Mouse (Mus musculus): ENCODE measurements around the gene Dnajc7. TPM values are rescaled to one million over a fixed set of nuclear protein-coding genes. Genes with fewer than 3 reads are reported as not detected.
A peak's percentile ranks its signal among the peaks of the same experiment; 100 is the strongest.
"Not testable (repeated sequence)": the region's sequence is repeated elsewhere in the genome, so short reads cannot be mapped to it uniquely, and the experiment has no call there.

Dnajc7 gene
- 286 and 289 TPM in 2 replicates for polyA plus RNA-seq (2016; fragmentation: Nextera tagmentation; extraction: Ambion mirVana)

GRCm38 (mm10) chr11:100619982-100620381, at the start of gene Dnajc7:
Gene Dnajc7, minus strand, starts transcription at chr11:100620168.
- H3K27me3 ChIP-seq (ENCODE audit: poor library complexity, severe bottlenecking): no peaks in the 10 kb centered on the region
- no peak for DNase-seq (ENCODE audit: extremely low spot score, low spot score)
- H3K9me3 ChIP-seq: no peaks in the 10 kb centered on the region
- H3K4me3 ChIP-seq: peak within 1 kb of the TSS; percentile 93
- H3K27ac ChIP-seq: peak within 1 kb of the TSS; percentile 96
- WGBS: 5% methylated on average over 11 of the region's 11 CpGs
- peaks cover 43% of the 10 kb centered on the region for H3K4me1 ChIP-seq
- H3K36me3 ChIP-seq (replicated peaks): peaks cover 26% of the 10 kb centered on the region

GRCm38 (mm10) chr11:100659806-100660205, 39.8 kb upstream of the Dnajc7 start:
- no peaks in the 10 kb centered on the region for H3K9me3 ChIP-seq
- no peak overlapping the region for H3K27ac ChIP-seq
- no peak for DNase-seq (ENCODE audit: extremely low spot score, low spot score)
- H3K4me1 ChIP-seq: peaks cover 19% of the 10 kb centered on the region
- no peak overlapping the region for H3K4me3 ChIP-seq
- no peaks in the 10 kb centered on the region for H3K36me3 ChIP-seq (replicated peaks)
- WGBS: 82% methylated on average over 10 of the region's 10 CpGs
- H3K27me3 ChIP-seq (ENCODE audit: poor library complexity, severe bottlenecking): peaks cover 13% of the 10 kb centered on the region; the same call in 1 of the 2 replicates

GRCm38 (mm10) chr11:100656458-100656857, 36.5 kb upstream of the Dnajc7 start:
- no peaks in the 10 kb centered on the region for H3K36me3 ChIP-seq (replicated peaks)
- H3K27me3 ChIP-seq (ENCODE audit: poor library complexity, severe bottlenecking): peaks cover 22% of the 10 kb centered on the region
- H3K27ac ChIP-seq: 0 out of 2 replicates have a peak overlapping the region, but pooled peaks have one; percentile 4
- H3K4me1 ChIP-seq: peaks cover 19% of the 10 kb centered on the region
- no peaks in the 10 kb centered on the region for H3K9me3 ChIP-seq
- no peak for DNase-seq (ENCODE audit: extremely low spot score, low spot score)
- no peak overlapping the region for H3K4me3 ChIP-seq
- 12% methylated on average over 6 of the region's 6 CpGs for WGBS

- H3K4me1 ChIP-seq: peaks cover 23% of the 10 kb centered on the region
- not testable (repeated sequence) for DNase-seq (ENCODE audit: extremely low spot score, low spot score); H3K9me3 ChIP-seq; H3K4me3 ChIP-seq; H3K36me3 ChIP-seq (replicated peaks); H3K27ac ChIP-seq
- H3K27me3 ChIP-seq (ENCODE audit: poor library complexity, severe bottlenecking): peaks cover 31% of the 10 kb centered on the region
- WGBS: 61% methylated on average over 3 of the region's 3 CpGs
These were observed 35.6 kb upstream of the Dnajc7 start for GRCm38 (mm10) chr11:100655589-100655988.

- H3K4me1 ChIP-seq: peaks cover 13% of the 10 kb centered on the region
- no peak overlapping the region for H3K27ac ChIP-seq
- 26% methylated on average over 3 of the region's 3 CpGs for WGBS
- DNase-seq (ENCODE audit: extremely low spot score, low spot score): no peak
- H3K4me3 ChIP-seq: no peak overlapping the region
- no peaks in the 10 kb centered on the region for H3K36me3 ChIP-seq (replicated peaks)
- peaks cover 51% of the 10 kb centered on the region for H3K27me3 ChIP-seq (ENCODE audit: poor library complexity, severe bottlenecking)
- no peaks in the 10 kb centered on the region for H3K9me3 ChIP-seq
These were observed 31.8 kb upstream of the Dnajc7 start for GRCm38 (mm10) chr11:100651748-100652147.

- H3K9me3 ChIP-seq: no peaks in the 10 kb centered on the region
- DNase-seq (ENCODE audit: extremely low spot score, low spot score): no peak
- peaks cover 46% of the 10 kb centered on the region for H3K27me3 ChIP-seq (ENCODE audit: poor library complexity, severe bottlenecking)
- peaks cover 7% of the 10 kb centered on the region for H3K4me1 ChIP-seq
- H3K4me3 ChIP-seq: no peak overlapping the region
- H3K27ac ChIP-seq: no peak overlapping the region
- WGBS: 12% methylated on average over 8 of the region's 8 CpGs
- H3K36me3 ChIP-seq (replicated peaks): no peaks in the 10 kb centered on the region
These were observed 31.2 kb upstream of the Dnajc7 start for GRCm38 (mm10) chr11:100651205-100651604.

GRCm38 (mm10) chr11:100648405-100648804, 28.4 kb upstream of the Dnajc7 start:
- H3K27me3 ChIP-seq (ENCODE audit: poor library complexity, severe bottlenecking): peaks cover 55% of the 10 kb centered on the region
- no peak for DNase-seq (ENCODE audit: extremely low spot score, low spot score)

GRCm38 (mm10) chr11:100646265-100646664, 26.3 kb upstream of the Dnajc7 start:
- no peaks in the 10 kb centered on the region for H3K36me3 ChIP-seq (replicated peaks)
- peaks cover 61% of the 10 kb centered on the region for H3K27me3 ChIP-seq (ENCODE audit: poor library complexity, severe bottlenecking)
- H3K27ac ChIP-seq: no peak overlapping the region
- H3K9me3 ChIP-seq: no peaks in the 10 kb centered on the region
- 0 out of 2 replicates have a peak, but pooled peaks cover 4% of the 10 kb centered on the region for H3K4me1 ChIP-seq
- 3% methylated on average over 1 of the region's 1 CpGs for WGBS
- DNase-seq (ENCODE audit: extremely low spot score, low spot score): peak; percentile 67
- H3K4me3 ChIP-seq: no peak overlapping the region

More at GRCm38 (mm10) chr11:100648405-100648804, 28.4 kb upstream of the Dnajc7 start:
- WGBS: 91% methylated on average over 8 of the region's 8 CpGs
- Histone ChIP-seq H3K36me3 (replicated peaks) (no peaks in the 10 kb centered on the region), H3K9me3 (no peaks in the 10 kb centered on the region), H3K4me3 (no peak overlapping the region), H3K4me1 (0 out of 2 replicates have a peak, but pooled peaks cover 4% of the 10 kb centered on the region), H3K27ac (no peak overlapping the region)

- DNase-seq (ENCODE audit: extremely low spot score, low spot score): no peak
- H3K27ac ChIP-seq: no peak overlapping the region
- peaks cover 61% of the 10 kb centered on the region for H3K27me3 ChIP-seq (ENCODE audit: poor library complexity, severe bottlenecking)
- H3K4me3 ChIP-seq: no peak overlapping the region
- no peaks in the 10 kb centered on the region for H3K36me3 ChIP-seq (replicated peaks)
- WGBS: 72% methylated on average over 15 of the region's 15 CpGs
- H3K9me3 ChIP-seq: no peaks in the 10 kb centered on the region
- peaks cover 13% of the 10 kb centered on the region for H3K4me1 ChIP-seq
These were observed 23.9 kb upstream of the Dnajc7 start for GRCm38 (mm10) chr11:100643612-100644575.

- Histone ChIP-seq H3K9me3 (no peaks in the 10 kb centered on the region), H3K36me3 (replicated peaks) (no peaks in the 10 kb centered on the region), H3K27ac (peak overlapping the region; percentile 60; the same call in 1 of the 2 replicates), H3K4me3 (peak overlapping the region; percentile 56), H3K4me1 (peaks cover 13% of the 10 kb centered on the region), H3K27me3 (ENCODE audit: poor library complexity, severe bottlenecking) (peaks cover 71% of the 10 kb centered on the region)
- WGBS: 8% methylated on average over 52 of the region's 52 CpGs
- DNase-seq (ENCODE audit: extremely low spot score, low spot score): peak; percentile 56
These were observed 20.4 kb upstream of the Dnajc7 start for GRCm38 (mm10) chr11:100640159-100640906.

GRCm38 (mm10) chr11:100634530-100634929, 14.6 kb upstream of the Dnajc7 start:
- Histone ChIP-seq H3K4me1 (no peaks in the 10 kb centered on the region), H3K27ac (no peak overlapping the region), H3K9me3 (no peaks in the 10 kb centered on the region), H3K27me3 (ENCODE audit: poor library complexity, severe bottlenecking) (peaks cover 31% of the 10 kb centered on the region), H3K36me3 (replicated peaks) (no peaks in the 10 kb centered on the region), H3K4me3 (no peak overlapping the region)
- WGBS: 74% methylated on average over 7 of the region's 7 CpGs
- DNase-seq (ENCODE audit: extremely low spot score, low spot score): no peak

GRCm38 (mm10) chr11:100628862-100629352, 8.9 kb upstream of the Dnajc7 start:
- no peak for DNase-seq (ENCODE audit: extremely low spot score, low spot score)
- no peaks in the 10 kb centered on the region for H3K9me3 ChIP-seq
- no peak overlapping the region for H3K27ac ChIP-seq
- H3K27me3 ChIP-seq (ENCODE audit: poor library complexity, severe bottlenecking): no peaks in the 10 kb centered on the region
- H3K36me3 ChIP-seq (replicated peaks): peaks cover 38% of the 10 kb centered on the region
- WGBS: 71% methylated on average over 13 of the region's 13 CpGs
- H3K4me3 ChIP-seq: no peak overlapping the region
- H3K4me1 ChIP-seq: peaks cover 13% of the 10 kb centered on the region
